8 mouse cellular contexts compared by ENCODE assay signal in the genomic region with DNA sequence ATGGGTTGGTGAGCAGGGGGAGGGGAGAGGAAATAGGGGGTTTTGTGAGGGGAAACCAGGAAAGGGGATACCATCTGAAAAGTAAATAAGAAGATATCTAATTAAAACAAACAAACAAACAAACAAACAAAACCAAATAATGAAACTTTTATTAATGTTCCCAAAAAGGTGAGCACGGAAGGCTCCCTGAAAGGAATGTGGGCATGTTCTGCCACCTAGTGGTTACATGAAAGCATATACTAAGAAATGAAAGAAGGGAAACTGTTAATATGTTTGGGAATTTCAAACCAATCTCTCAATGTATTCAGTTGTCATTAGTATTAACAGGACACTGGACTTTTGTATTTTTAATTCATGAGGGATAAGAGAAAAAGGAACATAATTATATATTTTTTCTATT. TPM values are rescaled to one million over a fixed set of nuclear protein-coding genes. Genes with fewer than 3 reads are reported as not detected.
A peak's percentile ranks its signal among the peaks of the same experiment; 100 is the strongest.
DNase-seq lines count a peak whose midpoint lies in the region; ATAC-seq lines count a peak whose summit lies in the region.

No protein-coding gene starts in this region.

- 7% methylated on average over 1 of the region's 1 CpGs for WGBS in liver, embryonic 11.5 days

- H3K9me3 ChIP-seq in liver, embryonic 11.5 days (ENCODE audit: control insufficient read depth, low read length): no peaks in the 10 kb centered on the region

- H3K4me3 ChIP-seq in liver, embryonic 11.5 days (ENCODE audit: low read depth, low read length): no peak overlapping the region

- H3K9ac ChIP-seq in liver, embryonic 11.5 days (ENCODE audit: low read depth, low read length): no peak overlapping the region

- H3K27ac ChIP-seq in liver, embryonic 11.5 days (ENCODE audit: low read depth, low read length): no peak overlapping the region

- no peaks in the 10 kb centered on the region; the same call in 1 of the 2 replicates for H3K4me1 ChIP-seq in liver, embryonic 11.5 days (replicated peaks; ENCODE audit: control insufficient read depth, insufficient read depth, low read length)

- ATAC-seq in liver, embryonic 11.5 days (replicated peaks; ENCODE audit: low FRiP score): no peak

- no peak overlapping the region for H3K4me2 ChIP-seq in liver, embryonic 11.5 days

- H3K36me3 ChIP-seq in liver, embryonic 11.5 days (ENCODE audit: control insufficient read depth, insufficient read depth, low read length): no peaks in the 10 kb centered on the region

- peak; percentile 43 to 53 for DNase-seq in cerebellum, adult 18-20 months
- DNase-seq in cerebellum, adult 9-11 months: no peak
- peak; percentile 22 for DNase-seq in liver
- DNase-seq in liver, embryonic 11.5 days (ENCODE audit: low spot score): no peak
- peak; percentile 68 to 69 for DNase-seq in cerebellum, postnatal 14 days
- DNase-seq in kidney, postnatal 14 days: peak; percentile 40
- DNase-seq in yolk sac, embryonic 10.5 days (ENCODE audit: low spot score): no peak
- no peak for DNase-seq in urinary bladder, adult 2 months (ENCODE audit: low spot score)

- no peaks in the 10 kb centered on the region for H3K27me3 ChIP-seq in liver, embryonic 11.5 days (replicated peaks; ENCODE audit: control insufficient read depth, insufficient read depth, low read length)

RNA-seq across cellular contexts. Expression of a gene that starts 10.3 kb away (rescaled TPM):
- 0.68 and 0.84 TPM in 2 replicates for polyA plus RNA-seq in liver, embryonic 11.5 days (2014; fragmentation: Nextera tagmentation; extraction: Ambion mirVana)
- polyA plus RNA-seq in urinary bladder, adult 2 months (2012; rRNA removed): 2.5 and 2.7 TPM in 2 replicates

RNA-seq across cellular contexts. Expression of a gene that starts 31.3 kb away (rescaled TPM):
- 38.2 and 39.7 TPM in 2 replicates for polyA plus RNA-seq in liver, embryonic 11.5 days (2014; fragmentation: Nextera tagmentation; extraction: Ambion mirVana)
- 42.5 and 61.3 TPM in 2 replicates for polyA plus RNA-seq in urinary bladder, adult 2 months (2012; rRNA removed)

Comparison
In these comparisons a context has a peak if more than half of its experiments do, and no peak if none do; other contexts are left out.
1. DNase-seq: peak in cerebellum, adult 18-20 months (2 of 2), liver (single experiment), cerebellum, postnatal 14 days (2 of 2) and kidney, postnatal 14 days (single experiment); none in cerebellum, adult 9-11 months (single experiment), liver, embryonic 11.5 days (single experiment), yolk sac, embryonic 10.5 days (single experiment) and urinary bladder, adult 2 months (single experiment).